Mouse (Mus musculus) embryonic fibroblast, embryonic 13.5 days (primary cell): Measurements from ENCODE around the gene Coro2a.

Experiments used
- CTCF ChIP-seq: IDR thresholded peaks from 2 replicates; pipeline ENCODE4 v1.5.1; 2011; ENCODE audit warnings: mild to moderate bottlenecking, control low read depth, low read length, moderate library complexity, borderline replicate concordance; ENCODE audit not compliant: insufficient read depth
- POLR2A ChIP-seq: IDR thresholded peaks from 2 replicates; pipeline ENCODE4 v1.6.1; 2011; ENCODE audit warnings: low read depth, mild to moderate bottlenecking, control low read depth, low read length, moderate library complexity

DNA sequence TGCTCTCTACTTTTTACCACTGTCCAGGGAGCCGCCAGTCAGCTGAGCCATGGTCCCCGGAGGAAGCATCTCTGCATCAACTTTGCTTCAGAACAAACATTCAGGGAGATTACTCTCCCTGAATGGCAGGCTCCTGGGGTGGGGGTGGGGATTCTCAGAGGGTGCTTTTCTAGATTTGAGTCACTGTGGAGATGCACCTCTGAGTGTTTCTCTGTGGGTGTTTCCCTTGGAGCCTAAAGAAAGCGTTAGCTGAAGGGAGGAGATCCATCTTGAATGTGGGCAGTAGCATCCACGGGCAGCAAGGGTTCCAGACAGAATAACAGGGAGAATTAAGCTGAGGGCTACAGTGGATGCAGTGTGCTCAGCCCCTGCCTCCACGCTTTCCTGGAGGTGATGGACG is 32.9 kb upstream of the Coro2a start:
- TF ChIP-seq CTCF (no peak), POLR2A (no peak)
